Mouse (Mus musculus): Measurements from ENCODE around the gene Gfm2. TPM values are rescaled to one million over a fixed set of nuclear protein-coding genes. Genes with fewer than 3 reads are reported as not detected.

Gene Gfm2
- 10 to 100 TPM; 12.5 to 14.8 TPM for total RNA-seq (2023)

GRCm38 (mm10) chr13:97137466-97138400 lies at the start of gene Gfm2, which contains the start of gene Nsa2:
TSS of gene Gfm2 (plus strand) at chr13:97137937.
TSS of gene Nsa2 (minus strand) at chr13:97137937.

GRCm38 (mm10) chr13:97099187-97099852 lies 38.4 kb upstream of the Gfm2 start, which contains the start of gene Gm6169:
TSS of gene Gm6169 (minus strand) at chr13:97099237.

GRCm38 (mm10) chr13:97197932-97198562 lies 60.3 kb downstream of the Gfm2 start, which contains the start of gene Hexb:
TSS of gene Hexb (minus strand) at chr13:97198357.

Other genes with a start within 250 kb of the Gfm2 start
- not detected for gene Gcnt4, start 213.2 kb upstream of the Gfm2 start, total RNA-seq (2023)
- not detected for gene 1700029F12Rik, start 103.6 kb upstream of the Gfm2 start, total RNA-seq (2023)
- not detected for gene Fam169a, start 70.7 kb upstream of the Gfm2 start, total RNA-seq (2023)
- gene Gm6169, start 38.7 kb upstream of the Gfm2 start, total RNA-seq (2023) = 100 to 1,000 TPM in 1 of 2 experiments, 1 to 10 TPM in 1; 2.4 to 133 TPM
- gene Nsa2, start within 50 bp of the Gfm2 start, total RNA-seq (2023) = 10 to 100 TPM; 50.1 to 64.4 TPM
- 10 to 100 TPM; 55.2 to 56.1 TPM for gene Hexb, start 60.4 kb downstream of the Gfm2 start, total RNA-seq (2023)
- 1 to 10 TPM; 1.6 to 2.0 TPM for gene Enc1, start 103.2 kb downstream of the Gfm2 start, total RNA-seq (2023)

Measured in neutrophil, adult 59 days (primary cell).